Mouse (Mus musculus) lung, adult 2 months (tissue): ENCODE data around the gene Exd1.

Experiments used
- CTCF ChIP-seq: fragments of 200-500 bp; IDR thresholded peaks from 2 replicates; pipeline ENCODE4 v1.5.1; 2011; ENCODE audit warnings: mild to moderate bottlenecking, low read length, control low read depth; ENCODE audit not compliant: insufficient read depth
- POLR2A ChIP-seq: fragments of 200-500 bp; IDR thresholded peaks from 2 replicates; pipeline ENCODE4 v1.6.1; 2011; ENCODE audit warnings: low read depth, mild to moderate bottlenecking, control low read depth, low read length, borderline replicate concordance; ENCODE audit errors: extremely low read depth

GRCm38 (mm10) chr2:119587383-119587782 lies 40.0 kb upstream of the Exd1 start:
- peak; percentile 90 for TF ChIP-seq CTCF
- TF ChIP-seq POLR2A = no peak
